Mouse (Mus musculus) 3134 (cell line): ENCODE measurements around the gene Acta2.
A peak's percentile ranks its signal among the peaks of the same experiment; 100 is the strongest.

ENCODE experiments used
- DNase-seq: peaks from one replicate; pipeline ENCODE4 v3.0.0-alpha.2; 2011; ENCODE audit warnings: low spot score; ENCODE audit not compliant: insufficient read length; ENCODE audit errors: extremely low read depth

Gene Acta2

GRCm38 (mm10) chr19:34254880-34255681, at the start of gene Acta2:
Gene Acta2 (minus strand): TSS chr19:34255590.
- no peak for DNase-seq

DNA sequence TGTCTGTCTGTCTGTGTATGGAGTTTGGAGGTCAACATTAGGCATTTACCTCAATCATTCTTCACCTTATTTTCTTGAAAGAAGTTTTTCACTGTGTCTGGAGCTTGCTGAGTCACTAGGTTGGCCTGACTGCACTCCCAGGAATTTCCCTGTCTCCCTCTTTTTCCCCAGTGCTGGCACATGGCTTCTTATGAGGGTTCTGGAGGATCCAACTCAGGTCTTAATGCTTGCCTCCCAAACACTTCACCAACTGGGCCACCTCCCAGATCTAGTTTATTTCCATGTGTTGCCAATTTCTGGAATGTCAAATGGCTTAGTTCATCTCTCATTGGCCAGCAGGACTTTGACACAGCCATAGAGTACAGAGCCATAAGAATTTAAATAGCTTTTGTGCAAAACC, 49.5 kb upstream of the Acta2 start:
- peak; percentile 34 for DNase-seq

DNA sequence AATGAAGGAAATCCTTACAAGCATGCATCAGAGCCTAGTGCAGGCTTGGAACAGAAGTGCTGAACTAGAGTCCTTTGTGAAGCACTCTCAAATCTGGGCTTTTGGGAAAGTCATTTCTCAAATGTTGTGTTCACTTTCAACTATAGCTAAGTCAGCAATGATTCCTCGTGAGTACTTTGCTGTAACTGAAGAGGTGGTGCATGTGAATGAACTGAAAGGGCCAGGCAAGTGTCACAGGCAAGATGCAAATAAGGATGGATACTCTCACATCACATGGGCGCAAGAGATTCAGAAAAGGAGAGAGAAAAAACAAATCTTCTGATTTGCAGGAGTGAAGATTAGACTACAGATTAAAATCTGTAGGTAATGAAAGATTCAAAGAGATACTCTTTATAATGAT, 45.0 kb upstream of the Acta2 start:
- DNase-seq: no peak

GRCm38 (mm10) chr19:34299229-34299628, 43.8 kb upstream of the Acta2 start:
- no peak for DNase-seq

DNA sequence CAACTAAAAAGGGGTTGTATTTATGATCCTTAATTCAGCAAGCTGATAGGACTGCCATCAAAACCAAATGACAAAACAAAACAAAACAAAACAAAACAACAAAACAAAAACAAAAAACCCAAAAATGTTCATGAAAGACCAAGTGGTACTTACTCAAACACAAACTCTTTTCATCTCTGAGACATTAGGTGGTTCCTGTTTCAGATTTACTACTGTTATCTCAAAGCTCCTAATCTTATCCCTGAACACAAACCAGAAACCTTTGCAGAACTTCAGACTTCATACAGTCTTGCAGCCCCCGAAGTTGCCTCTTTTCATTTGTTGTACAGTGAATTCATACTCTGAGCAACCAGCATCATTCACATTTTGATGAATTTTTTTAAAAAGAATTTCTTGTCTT, 43.1 kb upstream of the Acta2 start:
- DNase-seq: no peak

DNA sequence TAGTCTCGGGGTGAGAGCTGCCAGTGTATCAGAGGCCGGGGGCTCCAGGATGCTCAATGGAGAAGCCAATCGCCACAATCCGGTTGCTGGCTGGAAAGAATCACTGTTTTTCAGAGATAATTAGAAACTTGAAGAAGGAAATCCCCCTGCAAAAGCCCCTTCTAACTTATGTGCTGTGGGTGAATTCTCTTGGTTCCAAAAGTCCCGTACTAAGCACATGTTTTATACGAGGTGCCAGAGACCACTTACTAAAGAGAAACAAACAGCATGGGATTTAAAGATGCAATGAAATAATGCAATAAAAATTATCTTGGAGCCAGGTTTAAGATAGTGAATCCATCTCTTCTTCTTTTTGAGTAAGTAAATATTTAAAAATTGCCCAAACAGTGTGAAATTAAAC, 40.1 kb upstream of the Acta2 start:
- DNase-seq: no peak

GRCm38 (mm10) chr19:34293376-34293947, 38.1 kb upstream of the Acta2 start:
- DNase-seq: no peak

DNA sequence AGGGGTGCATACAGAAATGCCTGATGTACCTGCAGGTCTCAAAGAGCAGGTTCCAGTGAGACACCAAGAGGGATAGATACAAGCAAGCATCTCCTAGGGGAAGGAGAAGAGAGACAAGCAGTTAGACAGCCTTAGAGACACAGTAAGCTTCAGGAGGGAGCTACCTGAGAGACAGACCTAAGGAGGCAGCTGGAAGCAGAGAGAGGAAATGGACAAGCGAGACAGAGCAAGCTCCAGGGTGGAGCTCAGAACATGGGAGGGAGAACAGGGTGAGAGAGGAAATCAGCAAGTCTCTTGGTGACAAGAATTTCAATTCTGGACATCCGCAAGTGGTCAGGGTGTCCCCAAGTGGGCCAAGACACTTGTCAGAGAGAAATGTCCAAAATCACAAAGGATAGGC, 37.3 kb upstream of the Acta2 start:
- no peak for DNase-seq

GRCm38 (mm10) chr19:34291956-34292355, 36.6 kb upstream of the Acta2 start:
- DNase-seq: no peak

DNA sequence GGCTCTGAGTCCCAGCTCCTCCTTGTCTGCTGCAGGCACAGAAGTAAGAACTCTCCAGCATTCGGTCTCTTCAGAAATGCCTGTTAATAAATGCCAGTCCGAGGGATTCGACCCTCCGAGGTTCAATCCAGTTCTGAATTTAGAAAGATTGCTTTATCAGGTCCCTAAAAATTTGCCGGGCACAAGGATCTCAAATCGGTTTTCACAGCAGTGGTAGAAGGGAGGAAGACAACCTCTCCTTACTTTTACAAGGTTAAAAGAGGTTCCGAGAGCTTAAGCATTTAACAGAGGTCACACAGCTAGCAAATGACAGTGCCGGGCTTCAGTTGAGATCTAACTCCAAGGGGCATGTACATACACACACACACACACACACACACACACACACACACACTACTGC, 36.0 kb upstream of the Acta2 start:
- DNase-seq: no peak

DNA sequence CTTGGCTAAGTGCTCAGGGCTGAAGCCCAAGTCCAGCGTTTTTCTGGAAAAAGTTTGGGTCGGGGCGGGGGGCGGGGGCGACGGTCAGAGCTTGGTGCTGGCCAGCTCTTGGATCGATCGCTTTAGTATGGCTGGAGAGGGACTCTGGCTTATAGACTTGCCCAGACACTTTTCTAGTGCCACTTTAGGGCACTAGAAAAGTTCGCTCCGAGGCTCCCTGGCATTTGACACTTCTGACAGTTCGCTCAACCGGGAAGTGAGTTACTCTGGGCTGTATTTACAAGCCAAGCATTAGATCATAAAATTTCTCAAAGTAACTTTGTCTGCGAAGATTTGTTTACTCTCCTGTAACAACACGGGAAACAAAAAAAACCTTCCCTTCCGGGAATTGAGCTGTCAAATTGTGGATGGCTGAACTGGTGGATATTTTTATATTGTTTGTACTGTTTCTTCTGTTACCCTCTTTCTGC, 35.5 kb upstream of the Acta2 start:
- no peak for DNase-seq

DNA sequence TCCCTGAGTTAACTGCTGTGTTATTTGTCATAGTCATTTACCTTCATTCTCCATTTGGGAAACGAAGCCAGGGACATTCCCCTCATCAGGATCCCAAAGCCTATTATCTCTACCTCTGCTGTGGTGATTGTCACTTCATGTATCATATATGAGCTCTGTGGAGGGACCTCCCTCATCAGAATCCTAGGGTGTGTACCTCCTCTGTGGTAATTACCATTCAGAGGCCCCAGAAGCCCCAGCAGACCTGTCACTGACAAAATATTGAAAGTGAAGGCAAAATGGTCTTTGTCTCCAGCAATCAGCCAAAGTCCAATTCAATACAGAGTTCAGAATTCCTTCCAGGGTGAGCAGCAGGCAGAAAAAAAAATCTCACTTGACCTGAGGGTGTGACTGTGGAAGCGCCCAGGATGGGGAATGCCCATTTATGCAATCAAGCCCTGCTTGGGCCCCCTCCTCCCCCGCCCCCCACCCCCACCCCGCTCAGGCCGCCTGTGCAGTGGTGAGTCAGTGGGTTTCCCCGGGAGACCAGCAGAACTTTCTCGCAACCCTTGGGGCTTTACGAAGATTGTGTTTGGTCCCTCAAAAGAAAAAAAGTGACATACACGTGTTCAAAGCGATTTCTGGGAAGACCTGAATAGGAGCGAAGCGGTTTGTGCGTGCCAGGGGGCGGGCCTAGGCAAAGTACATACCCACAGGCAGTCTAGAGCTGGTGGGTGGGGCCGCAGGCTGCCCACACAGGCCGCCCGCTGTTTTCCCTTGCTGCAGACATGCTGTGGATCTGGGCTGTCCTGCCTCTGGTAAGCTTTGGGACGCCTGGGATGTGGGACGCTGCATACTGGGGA, 34.8 kb upstream of the Acta2 start, which contains the start of gene Fas:
TSS of gene Fas (plus strand) at position 719 of the 842 bp plus-strand sequence.
- DNase-seq: peak; percentile 80

DNA sequence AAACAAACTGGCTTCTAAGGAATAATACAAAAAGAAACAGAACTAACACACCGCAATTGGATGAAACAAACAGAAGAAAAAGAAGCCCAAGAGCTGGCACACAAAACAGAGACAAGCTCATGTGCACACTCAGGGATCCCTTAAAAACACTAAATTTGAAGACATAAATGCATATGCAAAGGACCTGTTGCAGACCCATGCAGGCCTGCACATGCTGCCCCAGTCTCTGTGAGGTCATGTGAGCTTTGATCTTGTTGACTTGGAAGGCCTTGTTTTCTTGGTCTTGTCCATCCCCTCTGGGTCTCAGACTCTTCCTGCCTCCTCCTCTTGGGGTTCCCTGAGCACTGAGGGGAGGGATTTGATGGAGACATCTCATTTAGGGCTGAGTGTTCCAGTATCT, 33.3 kb upstream of the Acta2 start:
- DNase-seq: no peak

GRCm38 (mm10) chr19:34287656-34288415, 32.4 kb upstream of the Acta2 start:
- DNase-seq: no peak

DNA sequence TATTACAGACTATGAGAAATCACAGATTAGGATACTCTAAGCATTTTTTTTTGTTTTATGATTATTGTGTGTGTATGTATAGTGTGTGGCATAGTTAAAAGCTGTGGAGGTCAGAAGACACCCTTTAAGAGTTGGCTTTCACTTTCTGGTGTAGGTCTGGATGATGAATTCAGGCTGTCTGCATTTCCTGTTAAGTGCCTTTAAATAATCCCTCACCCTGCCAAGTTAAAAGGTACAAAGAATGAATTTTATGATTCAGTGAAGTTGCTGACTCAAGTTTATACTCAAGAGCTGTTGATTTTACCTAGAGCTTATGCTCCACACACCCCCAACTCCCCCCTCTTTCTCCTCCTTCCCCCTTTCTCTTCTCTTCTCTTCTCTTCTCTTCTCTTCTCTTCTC, 31.8 kb upstream of the Acta2 start:
- DNase-seq: no peak

GRCm38 (mm10) chr19:34284826-34285225, 29.4 kb upstream of the Acta2 start:
- no peak for DNase-seq

GRCm38 (mm10) chr19:34284383-34284782, 29.0 kb upstream of the Acta2 start:
- DNase-seq: no peak

- DNase-seq: no peak
Observed at GRCm38 (mm10) chr19:34283614-34284013, 28.2 kb upstream of the Acta2 start.

GRCm38 (mm10) chr19:34278078-34278477, 22.7 kb upstream of the Acta2 start:
- no peak for DNase-seq

DNA sequence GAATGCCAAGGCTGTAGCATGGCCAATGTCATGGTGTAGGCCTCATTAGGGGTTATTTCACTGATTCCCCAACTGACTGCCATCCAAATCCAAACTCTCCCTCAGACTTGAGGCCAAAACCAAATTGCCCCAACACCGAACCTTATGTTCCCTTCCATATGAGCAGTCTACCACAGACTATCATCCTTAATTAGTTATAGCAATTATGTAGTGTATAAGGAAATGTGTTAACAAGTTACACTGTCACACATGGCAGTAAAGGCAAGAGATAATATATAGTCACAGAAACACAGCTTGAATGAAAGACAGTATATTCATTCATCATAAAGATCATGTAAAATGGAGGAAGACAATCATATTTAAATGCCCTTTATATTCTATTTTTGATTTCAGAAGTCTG, 17.7 kb upstream of the Acta2 start:
- DNase-seq: no peak
